7 mouse cellular contexts compared by ENCODE assay signal in genomic region chr7:133121080-133121607, GRCm38 (mm10). TPM values are rescaled to one million over a fixed set of nuclear protein-coding genes. Genes with fewer than 3 reads are reported as not detected.
DNase-seq lines count a peak whose midpoint lies in the region; ATAC-seq and TF ChIP-seq lines count a peak whose summit lies in the region.

No protein-coding gene starts in this region.

- H3K27me3 ChIP-seq in lung, postnatal 0 days (replicated peaks; ENCODE audit: insufficient read depth, low read length): no peaks in the 10 kb centered on the region
- peaks cover 7% of the 10 kb centered on the region; the same call in 1 of the 2 replicates for H3K27me3 ChIP-seq in limb, embryonic 10.5 days (ENCODE audit: low read depth, poor library complexity, severe bottlenecking)

- DNase-seq in lung, postnatal 0 days (ENCODE audit: low spot score): no peak
- no peak for DNase-seq in lung, postnatal 14 days
- DNase-seq in limb, embryonic 10.5 days (ENCODE audit: low spot score): no peak
- no peak for DNase-seq in adrenal gland, postnatal 25 days
- no peak for DNase-seq in right cerebral cortex, postnatal 25 days

- H3K4me3 ChIP-seq in lung, postnatal 0 days (ENCODE audit: low read depth, low read length): peak overlapping the region; percentile 92
- peak overlapping the region; percentile 91 for H3K4me3 ChIP-seq in embryonic fibroblast, embryonic 13.5 days (ENCODE audit: insufficient read depth, low read length)
- H3K4me3 ChIP-seq in limb, embryonic 10.5 days: peak overlapping the region; percentile 99
- H3K4me3 ChIP-seq in olfactory bulb, adult 2 months (ENCODE audit: insufficient read depth, low read depth, low read length): peak overlapping the region; percentile 87

- H3K27ac ChIP-seq in lung, postnatal 0 days (ENCODE audit: low read length): peak overlapping the region; percentile 98
- H3K27ac ChIP-seq in embryonic fibroblast, embryonic 13.5 days (ENCODE audit: insufficient read depth, low read length): peak overlapping the region; percentile 87; the same call in 1 of the 2 replicates
- peak overlapping the region; percentile 100 for H3K27ac ChIP-seq in limb, embryonic 10.5 days
- H3K27ac ChIP-seq in olfactory bulb, adult 2 months (ENCODE audit: insufficient read depth, low read depth, low read length): 0 out of 2 replicates have a peak overlapping the region, but pooled peaks have one; percentile 64

- peaks cover 18% of the 10 kb centered on the region for H3K4me1 ChIP-seq in lung, postnatal 0 days (ENCODE audit: insufficient read depth, low read depth, low read length)
- peaks cover 5% of the 10 kb centered on the region for H3K4me1 ChIP-seq in embryonic fibroblast, embryonic 13.5 days (ENCODE audit: control insufficient read depth, insufficient read depth, low read length)
- peaks cover 64% of the 10 kb centered on the region for H3K4me1 ChIP-seq in limb, embryonic 10.5 days
- H3K4me1 ChIP-seq in olfactory bulb, adult 2 months (ENCODE audit: control insufficient read depth, insufficient read depth, low read length): peaks cover 14% of the 10 kb centered on the region

- TF ChIP-seq POLR2A in embryonic fibroblast, embryonic 13.5 days (IDR thresholded peaks at IDR 0.05; ENCODE audit: low read depth, low read length): no peak
- no peak for TF ChIP-seq POLR2A in olfactory bulb, adult 2 months (IDR thresholded peaks at IDR 0.05; ENCODE audit: insufficient read depth, low read depth, low read length)

- peak overlapping the region; percentile 90 for H3K9ac ChIP-seq in lung, postnatal 0 days (replicated peaks; ENCODE audit: low read depth)

- TF ChIP-seq EP300 in lung, postnatal 0 days (IDR thresholded peaks at IDR 0.05): no peak

- H3K36me3 ChIP-seq in lung, postnatal 0 days (ENCODE audit: insufficient read depth, low read length): no peaks in the 10 kb centered on the region
- H3K36me3 ChIP-seq in limb, embryonic 10.5 days: no peaks in the 10 kb centered on the region

- ATAC-seq in lung, postnatal 0 days: no peak

- WGBS in lung, postnatal 0 days: 5% methylated on average over 14 of the region's 14 CpGs
- WGBS in limb, embryonic 10.5 days: 0% methylated on average over 14 of the region's 14 CpGs
- 23% methylated on average over 14 of the region's 14 CpGs for WGBS in olfactory bulb, adult 2 months

- peak overlapping the region; percentile 91 for H3K4me2 ChIP-seq in lung, postnatal 0 days (replicated peaks; ENCODE audit: low read depth, low read length)

- TF ChIP-seq CTCF in lung, postnatal 0 days (IDR thresholded peaks at IDR 0.05): no peak
- TF ChIP-seq CTCF in embryonic fibroblast, embryonic 13.5 days (IDR thresholded peaks at IDR 0.05; ENCODE audit: borderline replicate concordance, insufficient read depth, low read length): no peak
- no peak for TF ChIP-seq CTCF in olfactory bulb, adult 2 months (IDR thresholded peaks at IDR 0.05; ENCODE audit: insufficient read depth, low read depth, low read length)

- H3K9me3 ChIP-seq in lung, postnatal 0 days (ENCODE audit: low read length): no peaks in the 10 kb centered on the region
- H3K9me3 ChIP-seq in limb, embryonic 10.5 days (replicated peaks): no peaks in the 10 kb centered on the region

RNA-seq across cellular contexts. Expression of gene Fgfr2, which starts 2.0 kb away (rescaled TPM):
- polyA plus RNA-seq in lung, postnatal 0 days (2015; fragmentation: Nextera tagmentation; extraction: Ambion mirVana): 100 and 110 TPM in 2 replicates
- polyA plus RNA-seq in embryonic fibroblast, embryonic 13.5 days (2011; ENCODE audit: insufficient read length, low read depth, missing spikeins): 50.0 and 59.9 TPM in 2 replicates
- 47.7 and 64.4 TPM in 2 replicates for polyA plus RNA-seq in limb, embryonic 10.5 days (2016; fragmentation: Nextera tagmentation; extraction: Ambion mirVana)
- not detected in 2 replicates for polyA plus RNA-seq in olfactory bulb, adult 2 months (2012; ENCODE audit: insufficient read depth, insufficient read length, low replicate concordance, missing spikeins)
- total RNA-seq in adrenal gland, postnatal 25 days (2021): 181 and 186 TPM in 2 replicates

RNA-seq across cellular contexts. Expression of gene Ctbp2, which starts 3.0 kb away (rescaled TPM):
- 45.6 and 51.2 TPM in 2 replicates for polyA plus RNA-seq in lung, postnatal 0 days (2015; fragmentation: Nextera tagmentation; extraction: Ambion mirVana)
- polyA plus RNA-seq in embryonic fibroblast, embryonic 13.5 days (2011; ENCODE audit: insufficient read length, low read depth, missing spikeins): 56.4 and 59.9 TPM in 2 replicates
- 145 TPM in 2 replicates for polyA plus RNA-seq in limb, embryonic 10.5 days (2016; fragmentation: Nextera tagmentation; extraction: Ambion mirVana)
- not detected in 2 replicates for polyA plus RNA-seq in olfactory bulb, adult 2 months (2012; ENCODE audit: insufficient read depth, insufficient read length, low replicate concordance, missing spikeins)
- 69.9 and 80.6 TPM in 2 replicates for total RNA-seq in adrenal gland, postnatal 25 days (2021)

Comparison
In these comparisons a context has a peak if more than half of its experiments do, and no peak if none do; other contexts are left out.
1. RNA of gene Ctbp2, which starts 3.0 kb away (polyA plus RNA-seq): 145 TPM in limb, embryonic 10.5 days, 56.4 to 59.9 TPM in embryonic fibroblast, embryonic 13.5 days and 45.6 to 51.2 TPM in lung, postnatal 0 days; not detected in olfactory bulb, adult 2 months; every median in the first group is over 10 times any median in the second.
2. Peak in every context shown above with its lines, with median percentiles within 50 percentile points of each other: H3K27ac ChIP-seq and H3K4me3 ChIP-seq.